Mouse (Mus musculus): Measurements from ENCODE around the gene Dcbld2. TPM values are rescaled to one million over a fixed set of nuclear protein-coding genes. Genes with fewer than 3 reads are reported as not detected.

Gene Dcbld2
- total and polyA plus RNA-seq, 3 experiments, result 2.2 to 3.7 (median 3.3) TPM

- Histone ChIP-seq H3K27me3 (replicated peaks) (no peaks in the 10 kb centered on the region), H3K4me2 (ENCODE audit: insufficient read depth, low read depth, poor library complexity, severe bottlenecking) (no peak overlapping the region), H3K9ac (ENCODE audit: insufficient read depth, low read depth) (no peak overlapping the region), H3K36me3 (replicated peaks in 1 of 2; ENCODE audit: control insufficient read depth in 1 of 2, insufficient read depth in 1 of 2, low read length in 1 of 2) (peaks cover 74 to 97% of the 10 kb centered on the region in 2 experiments), H3K27ac (ENCODE audit: insufficient read depth, low read depth) (no peak overlapping the region), H3K4me1 (ENCODE audit: control insufficient read depth in 1 of 2, insufficient read depth in 2 of 2) (peaks cover 1 to 31% of the 10 kb centered on the region in 2 experiments; a peak in 3 of 4 replicates), H3K4me3 (replicated peaks in 1 of 3; ENCODE audit: low read depth in 2 of 3, low read length in 2 of 3, poor library complexity in 1 of 3) (no peak overlapping the region), H3K79me2 (replicated peaks; ENCODE audit: control insufficient read depth, extremely low read depth, insufficient read depth, poor library complexity, severe bottlenecking) (peaks cover 4% of the 10 kb centered on the region), H3K9me3 (replicated peaks; ENCODE audit: low read length) (peaks cover 10% of the 10 kb centered on the region)
- no peak for DNase-seq (ENCODE audit: extremely low read depth)
- dilution Hi-C loops (cut with MboI; ENCODE audit: extremely low pct_ligation_motif_present, extremely low pct_unique_long_range_greater_than_20kb, low sequenced_read_pairs), result no loop called here
- no peak for TF ChIP-seq MYC (IDR thresholded peaks at IDR 0.05; ENCODE audit: low read depth, low read length)
- TF ChIP-seq POLR2AphosphoS2 (IDR thresholded peaks at IDR 0.05; ENCODE audit: low read depth, low read length), result no peak
- TF ChIP-seq PAX5 (IDR thresholded peaks at IDR 0.05; ENCODE audit: low read length), result no peak
- TF ChIP-seq TBP (conservative IDR thresholded peaks at IDR 0.05; ENCODE audit: low read depth, low read length), result no peak
- no peak for TF ChIP-seq NRF1 (IDR thresholded peaks at IDR 0.05; ENCODE audit: low read depth, low read length)
- no peak for TF ChIP-seq MEF2A (IDR thresholded peaks at IDR 0.05; ENCODE audit: borderline replicate concordance, low read depth, low read length)
- no peak for TF ChIP-seq EP300 (IDR thresholded peaks at IDR 0.05; ENCODE audit: low read length)
- TF ChIP-seq USF2 (conservative IDR thresholded peaks at IDR 0.05; ENCODE audit: low read depth, low read length), result no peak
- TF ChIP-seq IRF4 (IDR thresholded peaks at IDR 0.05; ENCODE audit: low read depth, low read length), result no peak
- TF ChIP-seq ZKSCAN1 (IDR thresholded peaks at IDR 0.05; ENCODE audit: borderline replicate concordance, low read depth, low read length), result no peak
- in situ Hi-C loops (cut with MboI; ENCODE audit: low pct_ligation_motif_present, low pct_unique_long_range_greater_than_20kb, low sequenced_read_pairs), result no loop called here
Observed at GRCm38 (mm10) chr16:58487861-58488260, 79.6 kb downstream of the Dcbld2 start.

- TF ChIP-seq CHD2 (IDR thresholded peaks at IDR 0.05; ENCODE audit: low read length) (no peak), CHD1 (IDR thresholded peaks at IDR 0.05; ENCODE audit: low read depth, low read length) (no peak), TBP (conservative IDR thresholded peaks at IDR 0.05; ENCODE audit: low read depth, low read length) (no peak), ELF1 (IDR thresholded peaks at IDR 0.05; ENCODE audit: low read depth, low read length) (no peak), NRF1 (IDR thresholded peaks at IDR 0.05; ENCODE audit: low read depth, low read length) (no peak), ZC3H11A (IDR thresholded peaks at IDR 0.05; ENCODE audit: low read depth, low read length) (no peak), E2F4 (IDR thresholded peaks at IDR 0.05; ENCODE audit: insufficient replicate concordance, low read depth, low read length) (no peak), BHLHE40 (IDR thresholded peaks at IDR 0.05; ENCODE audit: low read depth, low read length) (no peak), ZKSCAN1 (IDR thresholded peaks at IDR 0.05; ENCODE audit: borderline replicate concordance, low read depth, low read length) (no peak), MYC (IDR thresholded peaks at IDR 0.05; ENCODE audit: low read depth, low read length) (no peak), EP300 (IDR thresholded peaks at IDR 0.05; ENCODE audit: low read length) (no peak), PAX5 (IDR thresholded peaks at IDR 0.05; ENCODE audit: low read length) (no peak), USF2 (conservative IDR thresholded peaks at IDR 0.05; ENCODE audit: low read depth, low read length) (no peak), MXI1 (IDR thresholded peaks at IDR 0.05; ENCODE audit: low read depth, low read length) (no peak), JUN (IDR thresholded peaks at IDR 0.05; ENCODE audit: insufficient read depth, low read depth, low read length) (no peak), ZNF384 (IDR thresholded peaks at IDR 0.05; ENCODE audit: low read depth, low read length) (no peak), HCFC1 (IDR thresholded peaks at IDR 0.05; ENCODE audit: low read depth, low read length) (no peak), RAD21 (IDR thresholded peaks at IDR 0.05; ENCODE audit: low read depth, low read length) (no peak), CTCF (conservative IDR thresholded peaks at IDR 0.05 in 1 of 2, IDR thresholded peaks at IDR 0.05 in 1 of 2; ENCODE audit: low read depth in 2 of 2, low read length in 2 of 2) (no peak), ETS1 (conservative IDR thresholded peaks at IDR 0.05; ENCODE audit: low read depth, low read length) (no peak)
- Histone ChIP-seq H3K79me2 (replicated peaks; ENCODE audit: control insufficient read depth, extremely low read depth, insufficient read depth, poor library complexity, severe bottlenecking) (peaks cover 47% of the 10 kb centered on the region), H3K9ac (ENCODE audit: insufficient read depth, low read depth) (peak overlapping the region; percentile 64; the same call in 1 of the 2 replicates), H3K4me3 (replicated peaks in 1 of 3; ENCODE audit: low read depth in 2 of 3, low read length in 2 of 3, poor library complexity in 1 of 3) (no peak overlapping the region), H3K36me3 (replicated peaks in 1 of 2; ENCODE audit: control insufficient read depth in 1 of 2, insufficient read depth in 1 of 2, low read length in 1 of 2) (peaks cover 26 to 72% of the 10 kb centered on the region in 2 experiments), H3K27ac (ENCODE audit: insufficient read depth, low read depth) (peak overlapping the region; percentile 100), H3K4me2 (ENCODE audit: insufficient read depth, low read depth, poor library complexity, severe bottlenecking) (no peak overlapping the region), H3K9me3 (replicated peaks; ENCODE audit: low read length) (no peaks in the 10 kb centered on the region), H3K27me3 (replicated peaks) (no peaks in the 10 kb centered on the region), H3K4me1 (ENCODE audit: control insufficient read depth in 1 of 2, insufficient read depth in 2 of 2) (peaks cover 29 to 66% of the 10 kb centered on the region in 2 experiments)
- in situ Hi-C loops (cut with MboI; ENCODE audit: low pct_ligation_motif_present, low pct_unique_long_range_greater_than_20kb, low sequenced_read_pairs) (no loop called here), dilution Hi-C loops (cut with MboI; ENCODE audit: extremely low pct_ligation_motif_present, extremely low pct_unique_long_range_greater_than_20kb, low sequenced_read_pairs) (no loop called here)
- no peak for DNase-seq (ENCODE audit: extremely low read depth)
Observed at GRCm38 (mm10) chr16:58496791-58497190, 88.5 kb downstream of the Dcbld2 start.
